ENCODE assay signal across 14 mouse cellular contexts in genomic region chr6:117237096-117237495, GRCm38 (mm10).
"Had no signal": no experiment of that assay in that cellular context is flagged by ENCODE, and none has a peak within 500 bp of the region (broad histone marks: within the 10 kb centered on the region; RNA-seq: fewer than 3 reads in every experiment).

No protein-coding gene starts in this region.

- H3K4me1 ChIP-seq: midbrain, embryonic 10.5 days; midbrain, embryonic 12.5 days; neural tube, embryonic 12.5 days had no signal

- H3K27ac ChIP-seq: midbrain, embryonic 10.5 days; midbrain, embryonic 12.5 days; neural tube, embryonic 12.5 days had no signal

- H3K36me3 ChIP-seq: midbrain, embryonic 10.5 days; midbrain, embryonic 12.5 days; neural tube, embryonic 12.5 days had no signal

- DNase-seq: lung, adult 18-20 months; lung, embryonic 14.5 days; lung, postnatal 10 days; lung, postnatal 4 days; midbrain, embryonic 14.5 days; right cerebral cortex, postnatal 14 days; spleen, adult 18-20 months; thymus, adult 18-20 months; thymus, postnatal 14 days; thymus, postnatal 36 days had no signal

- H3K4me3 ChIP-seq: midbrain, embryonic 10.5 days; midbrain, embryonic 12.5 days; neural tube, embryonic 12.5 days had no signal

- H3K9ac ChIP-seq: lung, embryonic 14.5 days; midbrain, embryonic 12.5 days; neural tube, embryonic 12.5 days had no signal

- H3K4me2 ChIP-seq: lung, embryonic 14.5 days; midbrain, embryonic 12.5 days; neural tube, embryonic 12.5 days had no signal

- H3K27me3 ChIP-seq: midbrain, embryonic 12.5 days; neural tube, embryonic 12.5 days had no signal

- H3K9me3 ChIP-seq: midbrain, embryonic 10.5 days; midbrain, embryonic 12.5 days; neural tube, embryonic 12.5 days had no signal

- ATAC-seq: midbrain, embryonic 16.5 days had no signal
